Mouse (Mus musculus) neural tube, embryonic 15.5 days (tissue): ENCODE measurements at regions not wholly inside any gene's neighbourhood (a gene's known extent, or its start where the extent isn't known, plus 50 kb on each side); places are given as distances from the start of the nearest gene placed in this dataset.
A peak's percentile ranks its signal among the peaks of the same experiment; 100 is the strongest.

Experiments used
- ATAC-seq: fragments of 200-750 bp; cut with Nextera tagmentation; 2 replicates; pipeline ENCODE4 v1.8.0; 2017; ENCODE audit warnings: mild to moderate bottlenecking, moderate TSS enrichment, moderate library complexity; ENCODE audit not compliant: low FRiP score
- H3K27ac ChIP-seq: fragments of 300-500 bp; sonication (generic); replicated peaks from 2 replicates; pipeline ENCODE4 v1.5.1; 2015; ENCODE audit warnings: mild to moderate bottlenecking, inconsistent platforms
- H3K27me3 ChIP-seq: fragments of 300-500 bp; sonication (generic); replicated peaks from 2 replicates; pipeline ENCODE4 v1.6.1; 2015; ENCODE audit warnings: inconsistent platforms
- H3K36me3 ChIP-seq: fragments of 300-500 bp; sonication (generic); 2 replicates; pipeline ENCODE4 v1.6.1; 2015; ENCODE audit warnings: inconsistent platforms
- H3K4me1 ChIP-seq: fragments of 300-500 bp; sonication (generic); 2 replicates; pipeline ENCODE4 v1.6.1; 2015; ENCODE audit warnings: inconsistent platforms
- H3K4me2 ChIP-seq: fragments of 300-500 bp; sonication (generic); 2 replicates; pipeline ENCODE4 v1.6.1; 2015; ENCODE audit warnings: inconsistent platforms, mild to moderate bottlenecking, moderate library complexity
- H3K4me3 ChIP-seq: fragments of 300-500 bp; sonication (generic); replicated peaks from 2 replicates; pipeline ENCODE4 v1.5.1; 2015; ENCODE audit warnings: mild to moderate bottlenecking, inconsistent platforms
- H3K9ac ChIP-seq: fragments of 300-500 bp; sonication (generic); replicated peaks from 2 replicates; pipeline ENCODE4 v1.6.1; 2015; ENCODE audit warnings: mild to moderate bottlenecking, inconsistent platforms
- H3K9me3 ChIP-seq: fragments of 300-500 bp; sonication (generic); replicated peaks from 2 replicates; pipeline ENCODE4 v1.6.1; 2016; ENCODE audit warnings: inconsistent platforms
- WGBS: fragments of 180-500 bp; shearing (Covaris S2); methylation state at CpG from one replicate; pipeline ENCODE4 v1.1.7; 2015; ENCODE audit warnings: mixed read lengths; 5-methylcytosine and 5-hydroxymethylcytosine counted together

GRCm38 (mm10) chr4:55288456-55288855 lies 61.4 kb upstream of the Rad23b start:
- Histone ChIP-seq H3K27me3 (no peaks in the 10 kb centered on the region), H3K27ac (no peak overlapping the region), H3K4me2 (no peak overlapping the region), H3K9ac (no peak overlapping the region), H3K4me1 (peaks cover 8% of the 10 kb centered on the region), H3K36me3 (no peaks in the 10 kb centered on the region), H3K9me3 (no peaks in the 10 kb centered on the region), H3K4me3 (no peak overlapping the region)
- no peak for ATAC-seq
- 81% methylated on average over 6 of the region's 6 CpGs for WGBS

- WGBS, result 92% methylated on average over 5 of the region's 5 CpGs
- no peaks in the 10 kb centered on the region for H3K36me3 ChIP-seq
- no peak overlapping the region for H3K4me2 ChIP-seq
- no peaks in the 10 kb centered on the region for H3K9me3 ChIP-seq
- no peak overlapping the region for H3K9ac ChIP-seq
- H3K27me3 ChIP-seq, result no peaks in the 10 kb centered on the region
- H3K27ac ChIP-seq, result no peak overlapping the region
- no peak overlapping the region for H3K4me3 ChIP-seq
- no peak for ATAC-seq
- H3K4me1 ChIP-seq, result peaks cover 25% of the 10 kb centered on the region
These were observed 57.6 kb upstream of the Rad23b start for GRCm38 (mm10) chr4:55292277-55292676.

DNA sequence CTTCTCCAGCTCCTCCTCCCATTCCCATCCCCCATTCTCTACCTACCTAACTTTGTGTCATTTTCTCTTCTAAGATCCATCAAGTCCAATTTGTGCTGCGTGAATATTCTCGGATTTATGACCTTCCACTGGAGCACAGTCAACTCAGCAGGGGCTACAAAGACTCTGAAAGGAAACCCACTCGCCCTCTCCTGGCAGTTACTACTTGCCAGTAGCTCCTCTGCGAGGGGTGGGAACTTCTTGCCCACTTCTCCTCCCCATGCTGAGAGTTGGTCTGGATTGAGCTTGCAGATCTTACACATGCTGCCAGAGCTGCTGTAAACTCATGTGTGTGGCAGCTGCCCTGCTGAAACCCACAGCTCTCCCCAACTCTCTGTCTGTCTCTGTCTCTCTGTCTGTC lies 57.1 kb upstream of the Rad23b start:
- ATAC-seq, result 0 out of 2 replicates have a peak, but pooled peaks have one; percentile 5
- peaks cover 25% of the 10 kb centered on the region for H3K4me1 ChIP-seq
- 20% methylated on average over 4 of the region's 4 CpGs for WGBS
- no peak overlapping the region for H3K27ac ChIP-seq
- H3K9ac ChIP-seq, result no peak overlapping the region
- no peak overlapping the region for H3K4me2 ChIP-seq
- no peaks in the 10 kb centered on the region for H3K36me3 ChIP-seq
- no peak overlapping the region for H3K4me3 ChIP-seq
- H3K27me3 ChIP-seq, result no peaks in the 10 kb centered on the region
- H3K9me3 ChIP-seq, result no peaks in the 10 kb centered on the region

GRCm38 (mm10) chr4:55293347-55294079 lies 56.3 kb upstream of the Rad23b start:
- Histone ChIP-seq H3K4me2 (peak overlapping the region; percentile 58), H3K9ac (no peak overlapping the region), H3K27ac (peak overlapping the region; percentile 90), H3K4me3 (no peak overlapping the region), H3K9me3 (no peaks in the 10 kb centered on the region), H3K27me3 (no peaks in the 10 kb centered on the region), H3K4me1 (peaks cover 25% of the 10 kb centered on the region), H3K36me3 (no peaks in the 10 kb centered on the region)
- 16% methylated on average over 5 of the region's 5 CpGs for WGBS
- peak; percentile 19; the same call in 1 of the 2 replicates for ATAC-seq

DNA sequence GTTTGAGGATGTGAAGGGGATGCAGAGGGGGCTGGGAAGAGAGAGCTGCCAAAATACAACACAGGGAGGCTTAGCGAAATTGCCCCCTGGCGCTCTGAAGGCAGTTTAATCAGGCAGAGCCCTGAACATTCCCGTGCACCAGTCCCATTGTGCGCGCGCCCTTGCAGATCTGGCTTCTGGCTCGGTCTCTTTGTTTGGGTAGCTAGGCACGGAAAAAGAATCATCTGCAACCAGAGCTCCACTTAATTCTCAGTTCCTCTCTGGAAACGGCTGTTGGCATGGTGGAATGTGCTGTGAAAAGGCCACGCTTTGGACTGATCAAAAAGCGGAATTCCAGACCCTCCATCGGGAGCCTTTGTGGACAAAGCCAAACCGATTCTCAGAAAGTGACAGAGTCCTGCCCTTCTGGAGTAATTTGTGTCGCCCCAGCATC lies 55.6 kb upstream of the Rad23b start:
- under 1% methylated on average over 14 of the region's 14 CpGs for WGBS
- ATAC-seq, result peak; percentile 90
- peak overlapping the region; percentile 34 for H3K4me3 ChIP-seq

GRCm38 (mm10) chr4:55297841-55298240 lies 52.0 kb upstream of the Rad23b start:
- H3K9me3 ChIP-seq, result no peaks in the 10 kb centered on the region
- H3K27me3 ChIP-seq, result no peaks in the 10 kb centered on the region
- no peak overlapping the region for H3K27ac ChIP-seq
- ATAC-seq, result no peak
- H3K4me1 ChIP-seq, result peaks cover 23% of the 10 kb centered on the region
- no peak overlapping the region for H3K9ac ChIP-seq
- H3K36me3 ChIP-seq, result no peaks in the 10 kb centered on the region
- H3K4me2 ChIP-seq, result no peak overlapping the region
- WGBS, result 92% methylated on average over 3 of the region's 3 CpGs
- H3K4me3 ChIP-seq, result no peak overlapping the region

More for the DNA sequence above, 55.6 kb upstream of the Rad23b start:
- H3K27me3 ChIP-seq, result no peaks in the 10 kb centered on the region
- H3K27ac ChIP-seq, result peak overlapping the region; percentile 90
- peak overlapping the region; percentile 58 for H3K4me2 ChIP-seq
- H3K9me3 ChIP-seq, result no peaks in the 10 kb centered on the region
- H3K9ac ChIP-seq, result peak overlapping the region; percentile 48
- no peaks in the 10 kb centered on the region for H3K36me3 ChIP-seq
- peaks cover 25% of the 10 kb centered on the region for H3K4me1 ChIP-seq
